Mouse (Mus musculus) testis, adult 2 months (tissue): ENCODE results near the gene Sema5a. TPM values are rescaled to one million over a fixed set of nuclear protein-coding genes. Genes with fewer than 3 reads are reported as not detected.

ENCODE experiments used
- H3K27ac ChIP-seq: fragments of 200-500 bp; 2 replicates; pipeline ENCODE4 v1.5.1; 2012; ENCODE audit warnings: low read depth, low read length; ENCODE audit not compliant: control insufficient read depth, insufficient read depth
- H3K27me3 ChIP-seq: fragments of 200-500 bp; 2 replicates; pipeline ENCODE4 v1.6.1; 2012; ENCODE audit warnings: mild to moderate bottlenecking, low read length, moderate library complexity; ENCODE audit not compliant: control insufficient read depth, insufficient read depth
- H3K36me3 ChIP-seq: fragments of 200-500 bp; 2 replicates; pipeline ENCODE4 v1.6.1; 2012; ENCODE audit warnings: mild to moderate bottlenecking, low read length; ENCODE audit not compliant: control insufficient read depth, insufficient read depth
- H3K4me1 ChIP-seq: fragments of 200-500 bp; 2 replicates; pipeline ENCODE4 v1.6.1; 2012; ENCODE audit warnings: low read length; ENCODE audit not compliant: control insufficient read depth, insufficient read depth
- H3K4me3 ChIP-seq: fragments of 200-500 bp; 2 replicates; pipeline ENCODE4 v1.5.1; 2012; ENCODE audit warnings: low read depth, mild to moderate bottlenecking, low read length, moderate library complexity, mixed read lengths; ENCODE audit not compliant: control insufficient read depth
- CTCF ChIP-seq: fragments of 200-500 bp; IDR thresholded peaks from 2 replicates; pipeline ENCODE4 v1.5.1; 2012; ENCODE audit warnings: low read depth, mild to moderate bottlenecking, inconsistent platforms, low read length, moderate library complexity; ENCODE audit not compliant: control insufficient read depth, insufficient read depth, insufficient replicate concordance
- POLR2A ChIP-seq: fragments of 200-500 bp; IDR thresholded peaks from 2 replicates; pipeline ENCODE4 v1.6.1; 2012; ENCODE audit warnings: low read depth, mild to moderate bottlenecking, inconsistent platforms, low read length, moderate library complexity; ENCODE audit not compliant: control insufficient read depth
- polyA plus RNA-seq: library from polyadenylated mRNA; depleted of rRNA; stranded (reverse); fragments of >200 nt; gene quantifications from 2 replicates; pipeline ENCODE4 v1.2.3, GENCODE M21; 2012

The Sema5a gene
- polyA plus RNA-seq, 1 experiment: 4.5 TPM

GRCm38 (mm10) chr15:32538092-32538491 lies 293.5 kb downstream of the Sema5a start:
- no peak overlapping the region for H3K27ac ChIP-seq
- TF ChIP-seq CTCF (no peak), POLR2A (no peak)

DNA sequence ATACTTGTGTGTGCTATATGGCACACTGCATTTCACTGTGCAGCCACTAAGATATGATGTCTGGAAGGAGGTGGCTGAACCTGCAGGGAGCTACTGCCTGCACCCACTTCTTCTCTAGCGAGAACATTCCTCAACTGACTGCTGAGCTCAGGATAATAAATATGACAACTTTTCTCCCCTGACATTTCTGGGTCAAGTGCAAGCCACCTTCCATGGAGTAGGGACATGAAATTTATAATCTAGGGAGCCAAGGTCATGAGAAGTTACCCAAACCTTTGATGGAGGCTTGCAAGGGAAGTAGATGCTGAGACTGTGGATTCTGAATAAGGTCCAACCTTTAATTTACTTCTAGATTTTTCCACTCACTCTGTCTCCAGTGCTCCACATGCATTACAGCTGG lies 298.1 kb downstream of the Sema5a start:
- no peaks in the 10 kb centered on the region for H3K36me3 ChIP-seq

More at GRCm38 (mm10) chr15:32538092-32538491, 293.5 kb downstream of the Sema5a start:
- no peaks in the 10 kb centered on the region for H3K36me3 ChIP-seq
- H3K4me1 ChIP-seq: no peaks in the 10 kb centered on the region
- H3K27me3 ChIP-seq: no peaks in the 10 kb centered on the region
- no peak overlapping the region for H3K4me3 ChIP-seq

GRCm38 (mm10) chr15:32543181-32543580 lies 298.6 kb downstream of the Sema5a start:
- H3K27ac ChIP-seq: no peak overlapping the region
- H3K4me3 ChIP-seq: no peak overlapping the region
- no peaks in the 10 kb centered on the region for H3K36me3 ChIP-seq
- H3K27me3 ChIP-seq: no peaks in the 10 kb centered on the region
- TF ChIP-seq POLR2A (no peak), CTCF (no peak)
- no peaks in the 10 kb centered on the region for H3K4me1 ChIP-seq

More for the DNA sequence above, 298.1 kb downstream of the Sema5a start:
- Histone ChIP-seq H3K27me3 (no peaks in the 10 kb centered on the region), H3K4me3 (no peak overlapping the region), H3K4me1 (no peaks in the 10 kb centered on the region), H3K27ac (no peak overlapping the region)
- no peak for TF ChIP-seq POLR2A
- no peak for TF ChIP-seq CTCF

GRCm38 (mm10) chr15:32545455-32545854 lies 300.8 kb downstream of the Sema5a start:
- Histone ChIP-seq H3K4me1 (no peaks in the 10 kb centered on the region), H3K27ac (no peak overlapping the region), H3K36me3 (no peaks in the 10 kb centered on the region), H3K4me3 (no peak overlapping the region), H3K27me3 (no peaks in the 10 kb centered on the region)
- TF ChIP-seq POLR2A (no peak), CTCF (no peak)

- Histone ChIP-seq H3K36me3 (no peaks in the 10 kb centered on the region), H3K4me1 (no peaks in the 10 kb centered on the region), H3K27me3 (no peaks in the 10 kb centered on the region), H3K4me3 (no peak overlapping the region), H3K27ac (no peak overlapping the region)
- TF ChIP-seq CTCF: no peak
- no peak for TF ChIP-seq POLR2A
These were observed 302.1 kb downstream of the Sema5a start for GRCm38 (mm10) chr15:32546746-32547145.

- Histone ChIP-seq H3K4me1 (no peaks in the 10 kb centered on the region), H3K27ac (no peak overlapping the region), H3K27me3 (no peaks in the 10 kb centered on the region), H3K4me3 (no peak overlapping the region), H3K36me3 (no peaks in the 10 kb centered on the region)
- TF ChIP-seq CTCF (no peak), POLR2A (no peak)
These were observed 314.3 kb downstream of the Sema5a start for GRCm38 (mm10) chr15:32558925-32559324.

- Histone ChIP-seq H3K4me3 (no peak overlapping the region), H3K4me1 (no peaks in the 10 kb centered on the region), H3K27ac (0 out of 2 replicates have a peak overlapping the region, but pooled peaks have one; percentile 5), H3K36me3 (no peaks in the 10 kb centered on the region), H3K27me3 (no peaks in the 10 kb centered on the region)
- TF ChIP-seq POLR2A (no peak), CTCF (no peak)
These were observed 318.0 kb downstream of the Sema5a start for GRCm38 (mm10) chr15:32562600-32562999.
